Mouse (Mus musculus) kidney, adult 2 months (tissue): Measurements from ENCODE around the gene Klhl7. TPM values are rescaled to one million over a fixed set of nuclear protein-coding genes. Genes with fewer than 3 reads are reported as not detected.
"Not testable (repeated sequence)": the region's sequence is repeated elsewhere in the genome, so short reads cannot be mapped to it uniquely, and the experiment has no call there.

Experiments used
- DNase-seq: peaks from one replicate; pipeline ENCODE4 v3.0.0; 2021
- H3K27ac ChIP-seq: fragments of 200-500 bp; 2 replicates; pipeline ENCODE4 v1.5.1; 2012; ENCODE audit warnings: low read depth, low read length, control low read depth, inconsistent platforms; ENCODE audit not compliant: insufficient read depth
- H3K27me3 ChIP-seq: fragments of 200-500 bp; replicated peaks from 2 replicates; pipeline ENCODE4 v1.6.1; 2012; ENCODE audit warnings: mild to moderate bottlenecking, moderate library complexity, low read length, inconsistent platforms; ENCODE audit not compliant: control insufficient read depth, insufficient read depth
- H3K36me3 ChIP-seq: fragments of 200-500 bp; 2 replicates; pipeline ENCODE4 v1.6.1; 2012; ENCODE audit warnings: mild to moderate bottlenecking, moderate library complexity, low read length, inconsistent platforms; ENCODE audit not compliant: control insufficient read depth, insufficient read depth
- H3K4me1 ChIP-seq: fragments of 200-500 bp; 2 replicates; pipeline ENCODE4 v1.6.1; 2011; ENCODE audit warnings: low read length; ENCODE audit not compliant: control insufficient read depth, insufficient read depth
- H3K4me3 ChIP-seq: fragments of 200-500 bp; 2 replicates; pipeline ENCODE4 v1.5.1; 2011; ENCODE audit warnings: mild to moderate bottlenecking, low read depth, low read length, control low read depth; ENCODE audit not compliant: insufficient read depth
- CTCF ChIP-seq: fragments of 200-500 bp; conservative IDR thresholded peaks from 2 replicates; pipeline ENCODE4 v1.5.1; 2011; ENCODE audit warnings: low read depth, mild to moderate bottlenecking, control low read depth, low read length, moderate library complexity, mixed read lengths; ENCODE audit not compliant: insufficient read depth, insufficient read length
- POLR2A ChIP-seq: fragments of 200-500 bp; IDR thresholded peaks from one replicate; pipeline ENCODE4 v1.6.1; 2011; ENCODE audit warnings: low read depth, low read length, control low read depth
- WGBS: fragments of 180-500 bp; shearing (Covaris S2); methylation state at CpG from one replicate; pipeline ENCODE4 v1.1.7; 2018; 5-methylcytosine and 5-hydroxymethylcytosine counted together
- polyA plus RNA-seq: library from polyadenylated mRNA; depleted of rRNA; stranded (reverse); fragments of >200 nt; gene quantifications from 2 replicates; pipeline ENCODE4 v1.2.3, GENCODE M21; 2012

Gene Klhl7
- polyA plus RNA-seq, 1 experiment = 7.7 TPM

DNA sequence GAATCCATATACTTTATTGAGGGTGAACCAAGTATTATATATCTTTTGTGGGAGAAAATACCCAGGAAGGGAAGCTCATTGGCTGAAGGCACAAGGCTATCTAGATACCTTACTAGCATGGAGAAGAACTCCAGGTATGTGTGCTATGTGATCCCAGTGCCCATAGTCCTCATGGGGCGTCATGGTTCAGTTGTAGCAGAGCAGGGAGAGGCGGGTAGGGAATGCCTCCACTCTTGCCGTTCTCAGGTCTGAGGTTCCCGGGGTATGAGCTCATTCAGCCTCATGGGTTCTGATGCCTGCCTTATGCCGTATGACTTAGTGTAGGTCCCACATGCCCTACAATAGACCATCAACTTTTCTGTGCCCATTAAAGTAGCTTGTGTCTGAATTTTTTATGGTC is 4.5 kb upstream of the Klhl7 start:
- TF ChIP-seq CTCF (no peak), POLR2A (no peak)
- Histone ChIP-seq H3K27me3 (no peaks in the 10 kb centered on the region), H3K4me1 (peaks cover 6% of the 10 kb centered on the region; the same call in 1 of the 2 replicates), H3K27ac (no peak overlapping the region; the same call in 1 of the 2 replicates), H3K4me3 (no peak overlapping the region), H3K36me3 (no peaks in the 10 kb centered on the region)
- DNase-seq = peak; percentile 65
- 28% methylated on average over 5 of the region's 5 CpGs for WGBS

DNA sequence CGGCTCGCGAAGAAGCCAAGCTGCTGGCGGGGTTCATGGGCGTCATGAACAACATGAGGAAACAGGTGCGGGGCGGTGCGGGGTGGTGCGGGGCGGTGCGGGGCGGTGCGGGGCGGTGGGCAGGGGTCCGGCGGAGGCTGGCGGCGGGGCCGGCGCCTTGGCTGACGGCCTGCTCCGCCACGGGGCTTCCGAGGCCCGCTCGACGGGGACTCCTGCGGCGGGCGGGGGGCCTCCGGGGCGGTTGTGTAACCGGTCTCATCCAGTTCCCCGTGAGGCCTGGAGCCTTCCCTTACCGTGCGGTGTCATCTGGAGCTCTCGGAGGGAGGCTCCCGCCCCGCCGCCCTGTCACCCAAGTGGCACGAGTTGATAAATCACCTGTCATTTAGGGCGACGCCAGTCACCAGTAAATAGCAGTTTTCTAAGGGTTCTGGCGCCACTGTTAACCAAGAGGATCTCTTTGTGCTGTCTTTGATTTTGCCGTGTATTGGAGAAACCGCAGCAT is 456 bp downstream of the Klhl7 start:
- Histone ChIP-seq H3K27me3 (no peaks in the 10 kb centered on the region), H3K27ac (peak overlapping the region; percentile 49; the same call in 1 of the 2 replicates), H3K36me3 (no peaks in the 10 kb centered on the region), H3K4me1 (peaks cover 16% of the 10 kb centered on the region; the same call in 1 of the 2 replicates), H3K4me3 (peak overlapping the region; percentile 74)
- TF ChIP-seq POLR2A (no peak), CTCF (no peak)
- peak; percentile 60 for DNase-seq
- under 1% methylated on average over 41 of the region's 46 CpGs for WGBS

DNA sequence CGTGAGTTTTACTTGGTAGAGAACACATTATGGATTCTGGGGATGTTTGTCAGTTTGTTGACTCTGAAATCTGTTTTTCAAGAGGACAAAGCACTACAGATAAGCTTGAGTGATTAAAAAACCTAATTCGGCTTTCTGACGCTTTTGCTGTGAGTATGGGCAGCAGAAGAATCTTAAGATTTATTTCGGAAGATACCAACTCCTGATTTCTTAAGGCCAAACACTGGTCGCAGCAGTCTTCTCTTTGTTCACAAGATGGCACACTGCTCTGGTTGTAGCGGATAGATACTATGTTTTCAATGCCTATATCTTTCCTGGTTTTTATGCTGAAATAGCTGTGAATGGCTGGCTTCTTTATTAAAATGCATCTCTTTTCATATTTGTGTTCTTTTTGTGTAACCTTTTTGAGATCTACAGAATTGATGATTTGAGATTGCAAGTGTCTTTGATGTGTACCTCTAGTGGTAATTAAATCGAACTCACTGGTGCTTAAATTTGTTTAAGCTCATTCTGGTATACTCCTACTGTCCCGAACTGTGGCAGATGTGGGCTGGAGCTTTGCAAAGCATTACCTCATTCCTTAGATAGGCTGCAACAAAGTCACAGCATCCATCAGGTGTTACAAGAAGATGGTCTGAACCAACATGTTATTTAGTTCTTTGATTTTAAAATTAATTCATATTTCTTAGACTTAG is 1.2 kb downstream of the Klhl7 start:
- H3K4me3 ChIP-seq = peak overlapping the region; percentile 74
- TF ChIP-seq POLR2A = no peak
- TF ChIP-seq CTCF = no peak
- DNase-seq = peak; percentile 17
- 13% methylated on average over 8 of the region's 8 CpGs for WGBS
- H3K27ac ChIP-seq = peak overlapping the region; percentile 31; the same call in 1 of the 2 replicates
- peaks cover 16% of the 10 kb centered on the region; the same call in 1 of the 2 replicates for H3K4me1 ChIP-seq
- no peaks in the 10 kb centered on the region for H3K36me3 ChIP-seq
- H3K27me3 ChIP-seq = no peaks in the 10 kb centered on the region

DNA sequence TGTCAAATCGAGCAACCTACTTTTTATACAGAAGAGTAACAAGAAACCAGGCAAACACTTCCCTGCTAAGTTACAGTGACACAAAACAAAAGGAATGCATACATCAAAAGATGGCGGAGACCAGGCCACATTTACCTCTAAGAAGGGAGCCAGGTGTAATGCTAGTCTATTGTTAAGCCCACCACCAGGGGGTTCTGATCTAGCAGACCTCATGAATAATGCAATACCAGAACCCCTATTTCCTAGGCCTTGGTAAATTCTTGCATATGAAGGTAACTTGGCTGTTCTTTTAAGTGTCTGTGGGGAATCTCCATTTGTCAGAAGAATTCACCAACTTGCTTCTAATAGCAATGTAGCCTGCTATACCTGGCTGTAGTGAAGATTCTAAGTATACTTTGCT is 2.8 kb downstream of the Klhl7 start:
- not testable (repeated sequence) for DNase-seq
- WGBS = 71% methylated on average over 2 of the region's 2 CpGs

DNA sequence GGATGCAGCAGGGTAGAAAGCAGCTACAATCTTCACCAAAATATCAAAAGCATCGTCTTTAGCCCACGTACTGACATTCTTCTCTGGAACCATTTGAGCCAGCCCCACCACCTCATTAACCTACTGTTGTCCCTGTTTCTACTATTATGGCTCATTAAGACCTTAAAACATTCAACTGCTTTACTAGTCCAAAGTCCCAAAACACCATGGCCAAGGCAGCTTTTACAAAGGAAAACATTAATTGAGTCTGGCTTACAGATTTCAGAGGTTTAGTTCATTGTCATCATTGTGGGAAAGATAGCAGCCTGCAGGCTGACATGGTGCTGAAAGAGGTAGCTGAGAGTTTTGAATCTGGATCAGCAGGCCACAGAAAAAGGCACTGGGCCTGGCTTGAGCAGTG is 3.4 kb downstream of the Klhl7 start:
- peak; percentile 66 for DNase-seq
- Histone ChIP-seq H3K36me3 (no peaks in the 10 kb centered on the region), H3K4me3 (no peak overlapping the region), H3K4me1 (peaks cover 16% of the 10 kb centered on the region; the same call in 1 of the 2 replicates), H3K27ac (no peak overlapping the region), H3K27me3 (no peaks in the 10 kb centered on the region)
- TF ChIP-seq POLR2A (no peak), CTCF (no peak)
- WGBS = 58% methylated on average over 2 of the region's 2 CpGs

More for the DNA sequence above, 2.8 kb downstream of the Klhl7 start:
- peaks cover 16% of the 10 kb centered on the region; the same call in 1 of the 2 replicates for H3K4me1 ChIP-seq
- H3K4me3 ChIP-seq, H3K36me3 ChIP-seq, H3K27me3 ChIP-seq, H3K27ac ChIP-seq: not testable (repeated sequence)

DNA sequence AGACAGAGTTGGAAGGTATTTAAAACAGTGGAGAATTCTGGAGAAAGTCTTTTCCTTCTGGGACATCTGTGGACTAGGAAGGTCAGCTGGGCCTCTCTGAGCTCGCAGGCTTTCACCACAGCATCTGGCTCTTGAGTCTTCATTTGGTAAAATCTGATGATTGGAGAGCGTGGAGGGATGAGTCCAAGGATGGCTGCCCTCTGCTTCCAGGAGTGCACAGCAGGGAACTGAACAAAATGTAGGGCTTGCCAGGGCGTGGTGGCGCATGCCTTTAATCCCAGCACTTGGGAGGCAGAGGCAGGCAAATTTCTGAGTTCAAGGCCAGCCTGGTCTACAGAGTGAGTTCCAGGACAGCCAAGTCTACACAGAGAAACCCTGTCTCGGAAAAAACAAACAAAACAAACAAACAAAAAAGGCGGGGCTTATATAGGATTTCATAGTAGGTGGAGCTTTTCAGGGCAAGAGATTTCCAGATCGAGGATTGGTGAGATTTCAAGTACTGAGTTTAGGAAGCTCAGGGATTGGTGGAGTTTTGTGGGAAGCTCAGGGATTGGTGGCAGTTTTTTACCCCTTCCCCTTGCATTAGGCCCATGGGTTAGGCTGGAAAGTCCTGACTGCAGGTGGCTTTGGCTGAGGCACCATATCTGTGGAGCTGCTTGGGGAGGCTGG is 6.8 kb downstream of the Klhl7 start:
- peaks cover 13% of the 10 kb centered on the region; the same call in 1 of the 2 replicates for H3K4me1 ChIP-seq
- 95% methylated on average over 7 of the region's 7 CpGs for WGBS
- no peaks in the 10 kb centered on the region for H3K36me3 ChIP-seq
- no peak for DNase-seq
- TF ChIP-seq POLR2A (no peak), CTCF (no peak)
- no peaks in the 10 kb centered on the region for H3K27me3 ChIP-seq
- H3K4me3 ChIP-seq = no peak overlapping the region
- no peak overlapping the region for H3K27ac ChIP-seq

DNA sequence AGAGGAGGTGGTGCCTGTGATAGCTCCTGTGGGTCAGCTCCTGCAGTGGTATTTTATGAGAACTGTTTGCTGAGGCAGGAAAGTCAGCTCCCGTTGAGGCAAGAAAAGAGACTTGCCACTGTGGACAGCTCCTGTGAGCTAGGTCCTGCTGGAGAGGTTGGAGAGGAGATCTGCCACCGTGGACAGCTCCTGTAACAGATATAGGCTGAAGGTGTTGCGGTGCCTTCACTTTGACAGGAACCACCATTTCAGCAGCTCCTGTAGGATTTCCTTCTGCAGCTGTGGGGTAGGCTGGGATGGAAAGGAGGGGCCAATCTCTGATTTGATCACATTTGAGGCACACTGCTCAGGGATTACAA is 7.3 kb downstream of the Klhl7 start:
- no peak for DNase-seq
- Histone ChIP-seq H3K4me3 (no peak overlapping the region), H3K36me3 (no peaks in the 10 kb centered on the region), H3K27me3 (no peaks in the 10 kb centered on the region), H3K27ac (no peak overlapping the region), H3K4me1 (peaks cover 13% of the 10 kb centered on the region; the same call in 1 of the 2 replicates)
- WGBS = 70% methylated on average over 3 of the region's 3 CpGs
- TF ChIP-seq CTCF = no peak
- no peak for TF ChIP-seq POLR2A
